Mouse (Mus musculus) lung, postnatal 0 days (tissue): ENCODE measurements around the gene Agpat2.

ENCODE experiments used
- CTCF ChIP-seq: IDR thresholded peaks from 2 replicates; pipeline ENCODE4 v1.5.1; 2016; ENCODE audit warnings: antibody characterized with exemption, mild to moderate bottlenecking
- EP300 ChIP-seq: IDR thresholded peaks from 2 replicates; pipeline ENCODE4 v1.6.1; 2016; ENCODE audit warnings: antibody characterized with exemption, mild to moderate bottlenecking, control low read depth

DNA sequence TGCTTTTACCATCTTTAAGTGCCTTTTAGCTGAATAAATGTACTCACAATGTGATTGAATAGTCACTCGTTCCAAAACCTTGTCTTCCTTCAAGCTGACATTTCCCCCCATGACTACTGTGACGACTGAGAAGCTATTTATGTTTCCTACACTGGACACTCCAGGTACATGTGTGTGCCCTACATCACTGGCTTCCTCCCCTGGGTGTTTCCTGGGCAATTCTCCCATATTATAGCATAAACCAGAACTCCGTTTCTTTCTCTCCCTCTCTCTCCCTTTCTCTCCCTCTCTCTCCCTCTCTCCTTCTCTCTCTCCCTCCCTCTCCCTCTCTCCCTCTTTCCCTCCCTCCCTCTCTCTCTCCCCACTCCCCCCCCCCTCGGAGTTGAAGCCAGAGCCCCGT lies 30.4 kb downstream of the Agpat2 start:
- TF ChIP-seq CTCF (no peak), EP300 (no peak; the same call in 1 of the 2 replicates)
